Mouse (Mus musculus) lung, embryonic 15.5 days (tissue): Measurements from ENCODE around the gene Gm20767. TPM values are rescaled to one million over a fixed set of nuclear protein-coding genes. Genes with fewer than 3 reads are reported as not detected.
"Not testable (repeated sequence)": the region's sequence is repeated elsewhere in the genome, so short reads cannot be mapped to it uniquely, and the experiment has no call there.

Experiments used
- ATAC-seq: fragments of 200-750 bp; cut with Nextera tagmentation; 2 replicates; pipeline ENCODE4 v1.8.0; 2017; ENCODE audit warnings: moderate number of reproducible peaks, borderline replicate concordance; ENCODE audit not compliant: low FRiP score, low TSS enrichment; ENCODE audit errors: extremely low read depth
- H3K27ac ChIP-seq: fragments of 300-500 bp; sonication (generic); 2 replicates; pipeline ENCODE4 v1.5.1; 2015; ENCODE audit warnings: moderate library complexity, mild to moderate bottlenecking, inconsistent platforms
- H3K27me3 ChIP-seq: fragments of 300-500 bp; sonication (generic); 2 replicates; pipeline ENCODE4 v1.6.1; 2015; ENCODE audit warnings: inconsistent platforms
- H3K36me3 ChIP-seq: fragments of 300-500 bp; sonication (generic); 2 replicates; pipeline ENCODE4 v1.6.1; 2015; ENCODE audit warnings: inconsistent platforms
- H3K4me1 ChIP-seq: fragments of 300-500 bp; sonication (generic); 2 replicates; pipeline ENCODE4 v1.6.1; 2015; ENCODE audit warnings: inconsistent platforms
- H3K4me2 ChIP-seq: fragments of 300-500 bp; sonication (generic); 2 replicates; pipeline ENCODE4 v1.6.1; 2015; ENCODE audit warnings: inconsistent platforms, mild to moderate bottlenecking, moderate library complexity
- H3K4me3 ChIP-seq: fragments of 300-500 bp; sonication (generic); 2 replicates; pipeline ENCODE4 v1.5.1; 2015; ENCODE audit warnings: mild to moderate bottlenecking, inconsistent platforms
- H3K9ac ChIP-seq: fragments of 300-500 bp; sonication (generic); 2 replicates; pipeline ENCODE4 v1.6.1; 2015; ENCODE audit warnings: inconsistent platforms
- H3K9me3 ChIP-seq: fragments of 300-500 bp; sonication (generic); 2 replicates; pipeline ENCODE4 v1.6.1; 2016; ENCODE audit warnings: inconsistent platforms
- WGBS: fragments of 180-500 bp; shearing (Covaris S2); methylation state at CpG from one replicate; pipeline ENCODE4 v1.1.7; 2015; 5-methylcytosine and 5-hydroxymethylcytosine counted together
- polyA plus RNA-seq: library from polyadenylated mRNA; unstranded; fragments of >200 nt; fragmentation: Nextera tagmentation; extraction: Ambion mirVana; gene quantifications from 2 replicates; pipeline ENCODE4 v1.2.1, GENCODE M21; 2015

The Gm20767 gene
- polyA plus RNA-seq, 1 experiment from 2014 or later: not detected

DNA sequence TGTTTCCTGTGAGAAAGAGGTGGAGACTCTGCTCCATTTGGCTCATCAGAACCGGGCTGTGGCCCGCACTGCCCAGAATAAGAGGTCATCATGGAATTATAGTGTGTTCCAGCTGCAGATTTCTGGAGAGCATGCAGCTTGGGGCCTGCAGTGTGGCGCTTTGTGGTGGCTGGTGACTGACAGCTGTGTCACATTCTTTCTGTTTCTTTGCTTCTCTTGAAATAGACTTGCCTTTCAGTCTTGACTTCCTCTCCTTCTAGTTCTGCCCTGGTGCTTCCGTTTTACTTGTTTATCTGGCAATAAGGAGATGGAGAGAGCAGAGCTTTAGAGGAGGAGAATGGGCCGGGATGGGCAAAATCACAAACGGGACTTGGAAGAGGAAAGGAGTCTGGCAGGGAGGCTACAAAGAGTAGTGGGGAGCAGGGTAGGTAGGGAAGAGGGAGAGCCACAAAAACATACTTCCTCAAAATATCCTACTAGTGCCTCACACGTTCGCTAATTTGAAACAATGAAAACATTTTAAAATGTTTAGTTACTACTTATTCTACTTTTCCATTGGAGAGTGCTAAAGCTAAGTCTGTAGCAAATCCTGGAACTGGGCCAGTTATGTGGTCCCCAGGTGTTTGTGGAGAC is 56.3 kb downstream of the Gm20767 start:
- H3K9ac ChIP-seq, H3K4me1 ChIP-seq, H3K27me3 ChIP-seq, ATAC-seq, H3K27ac ChIP-seq, H3K4me2 ChIP-seq, H3K9me3 ChIP-seq, H3K4me3 ChIP-seq, H3K36me3 ChIP-seq: not testable (repeated sequence)
- whole genome bisulfite sequencing: 66% methylated on average over 7 of the region's 8 CpGs

Other genes starting within 250 kb of the Gm20767 start
- gene Tcstv1, start 245.5 kb upstream of the Gm20767 start, polyA plus RNA-seq: not detected in 2 replicates
- not detected in 2 replicates for gene Gm21761, start 211.0 kb upstream of the Gm20767 start, polyA plus RNA-seq
- gene B020031M17Rik, start 189.4 kb upstream of the Gm20767 start, polyA plus RNA-seq: not detected in 2 replicates
- gene Gm36079, start 113.2 kb upstream of the Gm20767 start, polyA plus RNA-seq: not detected in 2 replicates
- gene Gm21188, start 88.1 kb upstream of the Gm20767 start, polyA plus RNA-seq: not detected in 2 replicates
- not detected in 2 replicates for gene Gm21818, start 32.2 kb downstream of the Gm20767 start, polyA plus RNA-seq
- gene Gm21762, start 75.7 kb downstream of the Gm20767 start, polyA plus RNA-seq: not detected in 2 replicates
- not detected in 2 replicates for gene Gm21731, start 98.9 kb downstream of the Gm20767 start, polyA plus RNA-seq
- not detected in 2 replicates for gene AF067061, start 122.9 kb downstream of the Gm20767 start, polyA plus RNA-seq
- 0.59 and 0.76 TPM in 2 replicates for gene BC147527, start 160.1 kb downstream of the Gm20767 start, polyA plus RNA-seq
- not detected in 2 replicates for gene Tcstv3, start 176.6 kb downstream of the Gm20767 start, polyA plus RNA-seq